Mouse (Mus musculus) hindbrain, embryonic 11.5 days (tissue): Measurements from ENCODE around the gene Wipi2. TPM values are rescaled to one million over a fixed set of nuclear protein-coding genes. Genes with fewer than 3 reads are reported as not detected.

Source experiments
- ATAC-seq: fragments of 200-750 bp; cut with Nextera tagmentation; 2 replicates; pipeline ENCODE4 v1.8.0; 2017; ENCODE audit warnings: mild to moderate bottlenecking, moderate TSS enrichment, moderate library complexity; ENCODE audit not compliant: low FRiP score
- DNase-seq: peaks from one replicate; pipeline ENCODE4 v3.0.0-alpha.2; 2015; ENCODE audit warnings: low spot score
- H3K27ac ChIP-seq: fragments of 300-500 bp; sonication (generic); 2 replicates; pipeline ENCODE4 v1.5.1; 2014; ENCODE audit warnings: mild to moderate bottlenecking, low read depth, low read length
- H3K27me3 ChIP-seq: fragments of 300-500 bp; sonication (generic); 2 replicates; pipeline ENCODE4 v1.6.1; 2014; ENCODE audit warnings: mild to moderate bottlenecking, low read length, moderate library complexity, mixed read lengths; ENCODE audit not compliant: control insufficient read depth, insufficient read depth
- H3K36me3 ChIP-seq: fragments of 300-500 bp; sonication (generic); 2 replicates; pipeline ENCODE4 v1.6.1; 2014; ENCODE audit warnings: mild to moderate bottlenecking, low read length, moderate library complexity, mixed read lengths; ENCODE audit not compliant: control insufficient read depth, insufficient read depth
- H3K4me1 ChIP-seq: fragments of 300-500 bp; sonication (generic); replicated peaks from 2 replicates; pipeline ENCODE4 v1.6.1; 2014; ENCODE audit warnings: low read length, mixed read lengths; ENCODE audit not compliant: control insufficient read depth, insufficient read depth
- H3K4me2 ChIP-seq: fragments of 300-500 bp; sonication (generic); replicated peaks from 2 replicates; pipeline ENCODE4 v1.6.1; 2014; ENCODE audit warnings: mild to moderate bottlenecking, low read depth, low read length
- H3K4me3 ChIP-seq: fragments of 300-500 bp; sonication (generic); 2 replicates; pipeline ENCODE4 v1.5.1; 2014; ENCODE audit warnings: low read depth, low read length
- H3K9ac ChIP-seq: fragments of 300-500 bp; sonication (generic); 2 replicates; pipeline ENCODE4 v1.6.1; 2014; ENCODE audit warnings: low read depth, low read length
- H3K9me3 ChIP-seq: fragments of 300-500 bp; sonication (generic); 2 replicates; pipeline ENCODE4 v1.6.1; 2016; ENCODE audit warnings: low read length; ENCODE audit not compliant: control insufficient read depth
- WGBS: fragments of 180-500 bp; shearing (Covaris S2); extraction: QIAGEN DNeasy Blood & Tissue Kit; methylation state at CpG from one replicate; pipeline ENCODE4 v1.1.7; 2014; 5-methylcytosine and 5-hydroxymethylcytosine counted together
- polyA plus RNA-seq: library from polyadenylated mRNA; unstranded; fragments of >200 nt; fragmentation: Nextera tagmentation; extraction: Ambion mirVana; gene quantifications from 2 replicates; pipeline ENCODE4 v1.2.1, GENCODE M21; 2014

The Wipi2 gene
- polyA plus RNA-seq, 1 experiment from 2014 or later: 43.3 TPM

- Histone ChIP-seq H3K4me3 (no peak within 1 kb of the TSS), H3K4me2 (no peak within 1 kb of the TSS), H3K9ac (no peak within 1 kb of the TSS), H3K36me3 (no peaks in the 10 kb centered on the region), H3K27ac (no peak within 1 kb of the TSS), H3K9me3 (no peaks in the 10 kb centered on the region), H3K27me3 (no peaks in the 10 kb centered on the region; the same call in 1 of the 2 replicates), H3K4me1 (no peaks in the 10 kb centered on the region)
- no peak for DNase-seq
- WGBS: 67% methylated on average over 14 of the region's 14 CpGs
- no peak for ATAC-seq
Measured at GRCm38 (mm10) chr5:142692248-142692647, 64.8 kb downstream of the Wipi2 start, which contains the start of gene Slc29a4. Slc29a4 (plus strand) TSS chr5:142692512.

- DNase-seq: no peak
- Histone ChIP-seq H3K9ac (no peak overlapping the region), H3K4me1 (no peaks in the 10 kb centered on the region), H3K27me3 (no peaks in the 10 kb centered on the region; the same call in 1 of the 2 replicates), H3K27ac (no peak overlapping the region), H3K9me3 (no peaks in the 10 kb centered on the region), H3K36me3 (no peaks in the 10 kb centered on the region), H3K4me2 (no peak overlapping the region), H3K4me3 (no peak overlapping the region)
- 73% methylated on average over 12 of the region's 12 CpGs for WGBS
- no peak for ATAC-seq
Measured at GRCm38 (mm10) chr5:142692971-142693737, 65.7 kb downstream of the Wipi2 start.

GRCm38 (mm10) chr5:142693738-142694430 is 66.4 kb downstream of the Wipi2 start:
- H3K9me3 ChIP-seq: no peaks in the 10 kb centered on the region
- no peaks in the 10 kb centered on the region for H3K36me3 ChIP-seq
- no peak overlapping the region for H3K4me3 ChIP-seq
- no peak overlapping the region for H3K4me2 ChIP-seq
- ATAC-seq: no peak
- DNase-seq: no peak
- no peak overlapping the region for H3K9ac ChIP-seq
- no peak overlapping the region for H3K27ac ChIP-seq
- H3K4me1 ChIP-seq: no peaks in the 10 kb centered on the region
- WGBS: 59% methylated on average over 8 of the region's 8 CpGs
- H3K27me3 ChIP-seq: no peaks in the 10 kb centered on the region; the same call in 1 of the 2 replicates

GRCm38 (mm10) chr5:142694627-142695340 is 67.3 kb downstream of the Wipi2 start:
- ATAC-seq (peak; percentile 70; the same call in 1 of the 2 replicates), DNase-seq (peak; percentile 69)
- WGBS: 8% methylated on average over 12 of the region's 12 CpGs
- no peaks in the 10 kb centered on the region for H3K36me3 ChIP-seq
- no peak overlapping the region; the same call in 1 of the 2 replicates for H3K27ac ChIP-seq
- no peak overlapping the region for H3K4me2 ChIP-seq
- H3K27me3 ChIP-seq: no peaks in the 10 kb centered on the region; the same call in 1 of the 2 replicates
- no peak overlapping the region for H3K4me3 ChIP-seq
- no peaks in the 10 kb centered on the region for H3K4me1 ChIP-seq
- no peaks in the 10 kb centered on the region for H3K9me3 ChIP-seq
- no peak overlapping the region for H3K9ac ChIP-seq

GRCm38 (mm10) chr5:142696258-142696657 is 68.8 kb downstream of the Wipi2 start:
- Histone ChIP-seq H3K4me1 (no peaks in the 10 kb centered on the region), H3K27ac (no peak overlapping the region), H3K9me3 (no peaks in the 10 kb centered on the region), H3K4me2 (no peak overlapping the region), H3K9ac (no peak overlapping the region), H3K4me3 (no peak overlapping the region), H3K36me3 (no peaks in the 10 kb centered on the region), H3K27me3 (peaks cover 3% of the 10 kb centered on the region)
- WGBS: 27% methylated on average over 6 of the region's 6 CpGs
- DNase-seq (peak; percentile 52), ATAC-seq (peak; percentile 30; the same call in 1 of the 2 replicates)

- Histone ChIP-seq H3K9ac (no peak overlapping the region), H3K4me1 (no peaks in the 10 kb centered on the region), H3K27me3 (peaks cover 3% of the 10 kb centered on the region), H3K4me3 (no peak overlapping the region), H3K4me2 (no peak overlapping the region), H3K36me3 (no peaks in the 10 kb centered on the region), H3K27ac (no peak overlapping the region), H3K9me3 (no peaks in the 10 kb centered on the region)
- 86% methylated on average over 6 of the region's 6 CpGs for WGBS
- ATAC-seq (no peak), DNase-seq (no peak)
Measured at GRCm38 (mm10) chr5:142696865-142697264, 69.4 kb downstream of the Wipi2 start.

- H3K4me1 ChIP-seq: no peaks in the 10 kb centered on the region
- no peak for ATAC-seq
- no peaks in the 10 kb centered on the region for H3K9me3 ChIP-seq
- H3K27ac ChIP-seq: no peak overlapping the region
- no peak overlapping the region for H3K4me2 ChIP-seq
- DNase-seq: no peak
- no peak overlapping the region for H3K4me3 ChIP-seq
- 67% methylated on average over 2 of the region's 2 CpGs for WGBS
- peaks cover 3% of the 10 kb centered on the region for H3K27me3 ChIP-seq
- H3K36me3 ChIP-seq: no peaks in the 10 kb centered on the region
- no peak overlapping the region for H3K9ac ChIP-seq
Measured at GRCm38 (mm10) chr5:142697742-142698141, 70.2 kb downstream of the Wipi2 start.

GRCm38 (mm10) chr5:142700842-142701589 is 73.5 kb downstream of the Wipi2 start:
- Histone ChIP-seq H3K27ac (no peak overlapping the region), H3K9me3 (no peaks in the 10 kb centered on the region), H3K27me3 (peaks cover 3% of the 10 kb centered on the region), H3K36me3 (no peaks in the 10 kb centered on the region), H3K9ac (no peak overlapping the region), H3K4me2 (no peak overlapping the region), H3K4me1 (0 out of 2 replicates have a peak, but pooled peaks cover 5% of the 10 kb centered on the region), H3K4me3 (no peak overlapping the region)
- DNase-seq: peak; percentile 22
- peak; percentile 15 for ATAC-seq
- WGBS: 11% methylated on average over 15 of the region's 15 CpGs
